Mouse (Mus musculus) MEL (cell line): Measurements from ENCODE around the gene Tmem269. TPM values are rescaled to one million over a fixed set of nuclear protein-coding genes. Genes with fewer than 3 reads are reported as not detected.

Experiments used
- DNase-seq: peaks from one replicate; pipeline ENCODE4 v3.0.0; 2011; ENCODE audit warnings: low read depth, low spot score
- H3K27ac ChIP-seq: 2 replicates; pipeline ENCODE4 v1.5.1; 2012; ENCODE audit warnings: low read depth, mild to moderate bottlenecking, control low read depth, low read length, moderate library complexity; ENCODE audit not compliant: control insufficient read depth
- H3K27me3 ChIP-seq, 2 experiments: fragments of 150-350 bp in 1 of 2; sonication (generic) in 1 of 2; 2 replicates each; pipeline ENCODE4 v1.6.1; 2012; ENCODE audit warnings: low read length in 2 of 2, mild to moderate bottlenecking in 2 of 2, improper control_type of control experiment in 1 of 2, moderate library complexity in 1 of 2; ENCODE audit not compliant: insufficient read depth in 2 of 2, control insufficient read depth in 1 of 2
- H3K36me3 ChIP-seq, 2 experiments: 2 replicates each; pipeline ENCODE4 v1.6.1; 2012 to 2014; ENCODE audit warnings: low read length in 2 of 2, improper control_type of control experiment in 1 of 2, inconsistent platforms in 1 of 2, mild to moderate bottlenecking in 1 of 2; ENCODE audit not compliant: insufficient read depth in 2 of 2, control insufficient read depth in 1 of 2
- H3K4me1 ChIP-seq, 2 experiments: fragments of 150-350 bp in 1 of 2; sonication (generic) in 1 of 2; 2 replicates each; pipeline ENCODE4 v1.6.1; 2012; ENCODE audit warnings: low read length in 2 of 2, improper control_type of control experiment in 1 of 2, mild to moderate bottlenecking in 1 of 2; ENCODE audit not compliant: insufficient read depth in 2 of 2, control insufficient read depth in 1 of 2
- H3K4me3 ChIP-seq, 2 experiments: fragments of 150-350 bp in 1 of 2; sonication (generic) in 1 of 2; 2 replicates each; pipeline ENCODE4 v1.5.1; 2012; ENCODE audit warnings: low read depth in 2 of 2, low read length in 2 of 2, mild to moderate bottlenecking in 2 of 2, moderate library complexity in 2 of 2, control low read depth in 1 of 2, improper control_type of control experiment in 1 of 2; ENCODE audit not compliant: control insufficient read depth in 1 of 2, insufficient read depth in 1 of 2
- H3K79me2 ChIP-seq: 2 replicates; pipeline ENCODE4 v1.6.1; 2012; ENCODE audit warnings: mild to moderate bottlenecking, low read length, moderate library complexity; ENCODE audit not compliant: control insufficient read depth, poor library complexity, insufficient read depth
- H3K9ac ChIP-seq: 2 replicates; pipeline ENCODE4 v1.6.1; 2012; ENCODE audit warnings: low read depth, mild to moderate bottlenecking, control low read depth, low read length, moderate library complexity; ENCODE audit not compliant: control insufficient read depth, poor library complexity, severe bottlenecking
- H3K9me3 ChIP-seq: fragments of 150-350 bp; sonication (generic); replicated peaks from 2 replicates; pipeline ENCODE4 v1.6.1; 2012; ENCODE audit warnings: mild to moderate bottlenecking, low read length, improper control_type of control experiment, moderate library complexity; ENCODE audit not compliant: insufficient read depth
- BHLHE40 ChIP-seq: IDR thresholded peaks from 2 replicates; pipeline ENCODE4 v1.6.1; 2012; ENCODE audit warnings: low read depth, mild to moderate bottlenecking, inconsistent platforms, low read length, improper control_type of control experiment, borderline replicate concordance
- CHD1 ChIP-seq: IDR thresholded peaks from 2 replicates; pipeline ENCODE4 v1.6.1; 2012; ENCODE audit warnings: low read depth, mild to moderate bottlenecking, inconsistent platforms, low read length, improper control_type of control experiment
- CTCF ChIP-seq, 3 experiments: IDR thresholded peaks in 2 of 3; conservative IDR thresholded peaks in 1 of 3; 2 replicates each; pipeline ENCODE4 v1.5.1; 2011 to 2012; ENCODE audit warnings: low read length in 3 of 3, low read depth in 2 of 3, mild to moderate bottlenecking in 2 of 3, improper control_type of control experiment in 1 of 3, inconsistent platforms in 1 of 3, mixed read lengths in 1 of 3, moderate library complexity in 1 of 3; ENCODE audit not compliant: control insufficient read depth in 1 of 3, insufficient read depth in 1 of 3, poor library complexity in 1 of 3, severe bottlenecking in 1 of 3
- E2F4 ChIP-seq: IDR thresholded peaks from 2 replicates; pipeline ENCODE4 v1.6.1; 2011; ENCODE audit warnings: low read depth, low read length, improper control_type of control experiment, borderline replicate concordance
- EP300 ChIP-seq, 2 experiments: IDR thresholded peaks; 2 replicates each; pipeline ENCODE4 v1.6.1; 2011; ENCODE audit warnings: improper control_type of control experiment in 2 of 2, low read length in 2 of 2, low read depth in 1 of 2, mild to moderate bottlenecking in 1 of 2
- GATA1 ChIP-seq: IDR thresholded peaks from 2 replicates; pipeline ENCODE4 v1.6.1; 2011; ENCODE audit warnings: low read depth, low read length, improper control_type of control experiment
- MAX ChIP-seq: IDR thresholded peaks from 2 replicates; pipeline ENCODE4 v1.6.1; 2011; ENCODE audit warnings: low read length, improper control_type of control experiment
- MEF2A ChIP-seq: IDR thresholded peaks from 2 replicates; pipeline ENCODE4 v1.6.1; 2014; ENCODE audit warnings: low read depth, mild to moderate bottlenecking, inconsistent platforms, low read length, improper control_type of control experiment; ENCODE audit not compliant: poor library complexity, insufficient replicate concordance, severe bottlenecking; ENCODE audit errors: extremely low read depth
- MXI1 ChIP-seq: IDR thresholded peaks from 2 replicates; pipeline ENCODE4 v1.6.1; 2011; ENCODE audit warnings: mild to moderate bottlenecking, low read depth, low read length, improper control_type of control experiment
- MYB ChIP-seq: IDR thresholded peaks from 2 replicates; pipeline ENCODE4 v1.6.1; 2011; ENCODE audit warnings: mild to moderate bottlenecking, low read depth, low read length, improper control_type of control experiment
- MYC ChIP-seq: IDR thresholded peaks from 2 replicates; pipeline ENCODE4 v1.6.1; 2011; ENCODE audit warnings: low read depth, mild to moderate bottlenecking, low read length, improper control_type of control experiment, moderate library complexity
- NELFE ChIP-seq: IDR thresholded peaks from 2 replicates; pipeline ENCODE4 v1.6.1; 2011; ENCODE audit warnings: low read depth, low read length, improper control_type of control experiment
- NRF1 ChIP-seq: IDR thresholded peaks from 2 replicates; pipeline ENCODE4 v1.6.1; 2014; ENCODE audit warnings: low read depth, mild to moderate bottlenecking, inconsistent platforms, low read length, improper control_type of control experiment, moderate library complexity; ENCODE audit not compliant: poor library complexity, insufficient read depth, severe bottlenecking
- RAD21 ChIP-seq: IDR thresholded peaks from 2 replicates; pipeline ENCODE4 v1.6.1; 2011; ENCODE audit warnings: mild to moderate bottlenecking, low read depth, low read length, improper control_type of control experiment
- RCOR1 ChIP-seq: IDR thresholded peaks from 2 replicates; pipeline ENCODE4 v1.6.1; 2012; ENCODE audit warnings: low read depth, mild to moderate bottlenecking, inconsistent platforms, low read length, improper control_type of control experiment
- SIN3A ChIP-seq: IDR thresholded peaks from 2 replicates; pipeline ENCODE4 v1.6.1; 2012; ENCODE audit warnings: low read length, improper control_type of control experiment, inconsistent platforms
- SMC3 ChIP-seq: IDR thresholded peaks from 2 replicates; pipeline ENCODE4 v1.6.1; 2011; ENCODE audit warnings: low read depth, low read length, improper control_type of control experiment
- TAL1 ChIP-seq: IDR thresholded peaks from 2 replicates; pipeline ENCODE4 v1.6.1; 2012; ENCODE audit warnings: mild to moderate bottlenecking, inconsistent platforms, low read length, moderate library complexity, mixed read lengths
- USF1 ChIP-seq: IDR thresholded peaks from 2 replicates; pipeline ENCODE4 v1.6.1; 2014; ENCODE audit warnings: low read depth, mild to moderate bottlenecking, inconsistent platforms, low read length, improper control_type of control experiment, moderate library complexity
- ZC3H11A ChIP-seq: IDR thresholded peaks from 2 replicates; pipeline ENCODE4 v1.6.1; 2012; ENCODE audit warnings: low read depth, mild to moderate bottlenecking, inconsistent platforms, low read length, improper control_type of control experiment
- ZKSCAN1 ChIP-seq: IDR thresholded peaks from 2 replicates; pipeline ENCODE4 v1.6.1; 2012; ENCODE audit warnings: low read depth, mild to moderate bottlenecking, inconsistent platforms, low read length, improper control_type of control experiment, moderate library complexity
- ZNF384 ChIP-seq: IDR thresholded peaks from 2 replicates; pipeline ENCODE4 v1.6.1; 2012; ENCODE audit warnings: low read depth, mild to moderate bottlenecking, inconsistent platforms, low read length, improper control_type of control experiment
- polyA plus RNA-seq, 2 experiments: library from polyadenylated mRNA; stranded (reverse) in 1 of 2; unstranded in 1 of 2; fragments of >175 nt in 1 of 2; fragments of >200 nt in 1 of 2; gene quantifications; 2 replicates each; pipeline versions ENCODE4 v1.2.1 to v1.2.4; 2012; ENCODE audit warnings: low replicate concordance in 2 of 2, low read depth in 1 of 2; ENCODE audit not compliant: insufficient read length in 2 of 2, insufficient read depth in 1 of 2, missing spikeins in 1 of 2
- total RNA-seq: library from RNA; depleted of rRNA; stranded (reverse); fragments of 300-350 nt; gene quantifications from 2 replicates; pipeline ENCODE4 v1.2.3, GENCODE M21; 2012

Gene Tmem269
- total and polyA plus RNA-seq, 3 experiments: 0.07 TPM; not detected in 2

DNA sequence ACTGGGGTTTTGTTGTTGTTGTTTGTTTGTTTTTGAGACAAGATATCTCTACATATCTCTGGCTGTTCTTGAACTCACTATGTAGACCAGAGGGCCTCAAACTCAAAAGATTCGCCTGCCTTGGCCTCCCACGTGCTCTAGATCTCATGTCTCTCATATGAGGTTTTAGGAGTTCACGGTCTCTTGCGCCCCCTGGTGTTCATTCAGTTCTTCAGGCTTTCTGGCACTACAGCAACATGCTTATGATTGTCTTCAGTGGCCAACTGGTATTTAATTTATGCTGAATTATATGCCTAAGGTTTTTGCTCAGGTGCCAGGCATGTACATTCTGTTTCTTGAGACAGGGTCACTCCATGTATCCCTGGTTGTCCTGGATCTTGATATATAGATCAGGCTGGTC, 50.4 kb downstream of the Tmem269 start:
- Histone ChIP-seq H3K27ac (no peak overlapping the region), H3K9ac (no peak overlapping the region), H3K9me3 (no peaks in the 10 kb centered on the region), H3K4me3 (no peak overlapping the region), H3K27me3 (no peaks in the 10 kb centered on the region), H3K36me3 (peaks cover 0 to 15% of the 10 kb centered on the region in 2 experiments; a peak in 2 of 4 replicates), H3K4me1 (peaks cover 3 to 16% of the 10 kb centered on the region in 2 experiments; a peak in 3 of 4 replicates), H3K79me2 (no peaks in the 10 kb centered on the region)
- TF ChIP-seq MAX (peak; percentile 98), ZC3H11A (peak; percentile 90), SIN3A (peak; percentile 71; the same call in 1 of the 2 replicates), NELFE (no peak), ZNF384 (no peak), RCOR1 (no peak), SMC3 (peak; percentile 94), USF1 (peak; percentile 75), CTCF (IDR thresholded peaks at IDR 0.05 in 2 of 3, conservative IDR thresholded peaks at IDR 0.05 in 1 of 3; ENCODE audit: control insufficient read depth in 1 of 3, insufficient read depth in 1 of 3, low read depth in 2 of 3, low read length in 3 of 3, poor library complexity in 1 of 3, severe bottlenecking in 1 of 3) (peak; percentile 66 to 92 (median 80)), MXI1 (peak; percentile 90), RAD21 (peak; percentile 91), BHLHE40 (no peak), MYC (peak; percentile 98), NRF1 (no peak)
- peak; percentile 94 for DNase-seq

GRCm38 (mm10) chr4:119167068-119167467, 50.9 kb downstream of the Tmem269 start:
- Histone ChIP-seq H3K4me1 (peaks cover 3 to 13% of the 10 kb centered on the region in 2 experiments; a peak in 3 of 4 replicates), H3K27ac (no peak overlapping the region), H3K4me3 (no peak overlapping the region), H3K36me3 (peaks cover 0 to 15% of the 10 kb centered on the region in 2 experiments; a peak in 2 of 4 replicates), H3K79me2 (no peaks in the 10 kb centered on the region)
- TF ChIP-seq TAL1 (no peak), EP300 (IDR thresholded peaks at IDR 0.05; ENCODE audit: low read depth in 1 of 2, low read length in 2 of 2) (no peak), CTCF (IDR thresholded peaks at IDR 0.05 in 2 of 3, conservative IDR thresholded peaks at IDR 0.05 in 1 of 3; ENCODE audit: control insufficient read depth in 1 of 3, insufficient read depth in 1 of 3, low read depth in 2 of 3, low read length in 3 of 3, poor library complexity in 1 of 3, severe bottlenecking in 1 of 3) (no peak), NRF1 (no peak), MEF2A (no peak), ZKSCAN1 (no peak), GATA1 (no peak), CHD1 (no peak), MAX (no peak), E2F4 (no peak), MYB (no peak), RCOR1 (no peak)
- TF ChIP-seq, all 39 proteins: peak for 0
- Histone ChIP-seq H3K9ac (no peak overlapping the region), H3K9me3 (no peaks in the 10 kb centered on the region), H3K27me3 (no peaks in the 10 kb centered on the region)
- DNase-seq: no peak
